Mouse (Mus musculus) erythroblast, embryonic 14.5 days (primary cell): Measurements from ENCODE around the gene Vcp.
"Not testable (repeated sequence)": the region's sequence is repeated elsewhere in the genome, so short reads cannot be mapped to it uniquely, and the experiment has no call there.

Source experiments
- GATA1 ChIP-seq: IDR thresholded peaks from 2 replicates; pipeline ENCODE4 v1.6.1; 2012; ENCODE audit warnings: low read length, inconsistent platforms, mixed read lengths
- TAL1 ChIP-seq: IDR thresholded peaks from 3 replicates; pipeline ENCODE4 v1.6.1; 2012; ENCODE audit warnings: low read length, inconsistent platforms, mixed read lengths

GRCm38 (mm10) chr4:43000141-43000986 lies at the start of gene Vcp:
- TF ChIP-seq TAL1, GATA1: not testable (repeated sequence)
